Mouse (Mus musculus) spleen, postnatal 14 days (tissue): Measurements from ENCODE around the gene Dcst1.

Source experiments
- DNase-seq, 2 experiments: peaks; one replicate each; pipeline ENCODE4 v3.0.0; 2021 to 2022; ENCODE audit warnings: low spot score in 2 of 2

Gene Dcst1

DNA sequence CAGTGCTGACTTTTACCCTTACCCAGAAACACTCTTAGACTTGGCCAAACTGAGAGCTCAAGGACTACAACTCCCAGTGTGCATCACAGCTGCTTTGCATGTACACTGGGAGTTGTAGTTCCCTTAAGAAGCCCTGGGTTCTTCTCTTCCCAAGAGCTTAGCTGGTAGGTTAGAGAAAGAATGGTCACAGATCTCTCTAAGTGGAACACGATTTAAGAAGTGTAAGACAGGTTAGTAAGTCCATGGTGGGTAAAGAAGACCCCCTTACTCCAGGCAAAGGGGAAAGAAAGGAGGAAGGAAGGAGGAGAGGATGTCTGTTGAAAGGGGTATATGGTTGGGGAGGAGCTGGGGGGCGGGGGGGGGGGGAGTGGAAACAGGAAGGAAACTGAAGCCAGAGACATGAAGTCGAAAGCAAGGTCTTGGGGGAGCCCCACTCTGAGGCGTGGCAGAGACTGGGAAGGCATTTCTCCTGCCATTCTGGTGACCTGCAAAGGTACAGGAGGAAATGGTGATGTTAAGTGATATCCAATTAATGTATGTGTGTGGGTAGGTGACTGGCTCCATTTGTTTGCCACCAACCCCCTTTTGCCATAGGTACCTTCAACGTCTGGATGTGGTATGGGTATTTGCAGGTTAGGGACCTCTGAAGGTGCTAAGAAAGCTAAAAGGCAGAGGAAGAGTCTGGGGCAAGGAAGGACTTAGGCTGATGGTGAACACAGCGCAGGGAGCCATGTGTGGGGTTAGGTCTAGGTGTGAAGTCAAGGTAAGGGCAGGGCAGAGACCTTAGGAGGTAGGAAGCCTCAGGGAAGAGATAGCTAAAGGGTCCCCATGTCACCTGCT is 24.1 kb upstream of the Dcst1 start:
- no peak for DNase-seq

DNA sequence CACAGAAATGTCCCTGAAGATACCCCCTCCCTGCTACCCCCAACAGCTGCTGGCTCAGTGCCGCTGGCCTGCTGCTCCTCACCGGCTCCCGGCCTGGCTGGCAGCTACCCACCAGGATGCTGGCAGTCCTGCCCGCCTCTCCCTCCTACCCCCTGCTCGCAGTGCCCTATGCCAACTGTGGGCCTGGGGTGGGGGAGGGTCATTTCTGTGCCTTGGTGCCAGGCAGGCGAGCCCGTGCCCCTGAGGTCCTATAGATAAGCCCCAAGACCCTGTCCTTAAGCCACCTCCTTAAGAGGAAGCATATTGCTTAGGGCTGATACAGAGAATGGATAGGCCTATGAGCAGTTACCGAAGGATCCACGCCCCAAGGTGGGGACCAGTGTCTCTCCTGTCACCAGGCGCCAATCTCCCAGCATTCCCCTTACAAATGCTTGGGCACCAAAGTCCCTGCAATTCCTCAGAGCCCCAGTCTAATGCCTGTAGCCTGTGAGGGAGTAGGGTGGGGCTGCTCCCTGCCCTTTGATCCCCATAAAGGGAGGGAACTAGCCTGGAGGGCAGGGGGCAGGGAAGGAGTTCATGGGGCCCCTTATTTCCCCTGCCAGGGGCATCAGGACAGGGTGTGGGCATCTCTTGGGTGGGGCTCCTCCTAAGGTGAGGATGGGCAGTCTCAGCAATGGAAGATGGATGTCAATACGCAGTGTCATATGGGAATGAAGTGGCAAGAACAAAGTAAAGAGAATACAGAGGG is 23.3 kb upstream of the Dcst1 start:
- no peak for DNase-seq

DNA sequence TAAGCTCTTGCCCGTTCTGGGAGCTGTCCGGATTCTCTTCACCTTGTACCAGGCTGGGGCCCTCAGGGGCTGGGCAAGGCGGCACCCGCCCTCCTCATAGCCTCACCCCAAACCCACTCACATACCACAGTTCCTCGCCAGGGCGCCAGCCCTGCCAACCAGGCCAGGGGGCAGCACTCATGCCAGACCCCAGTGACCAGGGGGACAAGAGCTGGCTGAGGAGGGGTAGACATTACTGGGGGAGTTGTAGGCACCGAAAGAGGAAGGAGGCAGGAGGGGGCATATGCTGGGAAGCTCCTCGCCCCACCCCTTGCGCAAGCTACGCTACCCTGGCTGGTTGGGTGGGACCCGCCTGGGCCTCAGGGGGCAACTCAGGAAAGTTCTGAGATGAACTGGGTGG is 22.6 kb upstream of the Dcst1 start:
- no peak for DNase-seq

DNA sequence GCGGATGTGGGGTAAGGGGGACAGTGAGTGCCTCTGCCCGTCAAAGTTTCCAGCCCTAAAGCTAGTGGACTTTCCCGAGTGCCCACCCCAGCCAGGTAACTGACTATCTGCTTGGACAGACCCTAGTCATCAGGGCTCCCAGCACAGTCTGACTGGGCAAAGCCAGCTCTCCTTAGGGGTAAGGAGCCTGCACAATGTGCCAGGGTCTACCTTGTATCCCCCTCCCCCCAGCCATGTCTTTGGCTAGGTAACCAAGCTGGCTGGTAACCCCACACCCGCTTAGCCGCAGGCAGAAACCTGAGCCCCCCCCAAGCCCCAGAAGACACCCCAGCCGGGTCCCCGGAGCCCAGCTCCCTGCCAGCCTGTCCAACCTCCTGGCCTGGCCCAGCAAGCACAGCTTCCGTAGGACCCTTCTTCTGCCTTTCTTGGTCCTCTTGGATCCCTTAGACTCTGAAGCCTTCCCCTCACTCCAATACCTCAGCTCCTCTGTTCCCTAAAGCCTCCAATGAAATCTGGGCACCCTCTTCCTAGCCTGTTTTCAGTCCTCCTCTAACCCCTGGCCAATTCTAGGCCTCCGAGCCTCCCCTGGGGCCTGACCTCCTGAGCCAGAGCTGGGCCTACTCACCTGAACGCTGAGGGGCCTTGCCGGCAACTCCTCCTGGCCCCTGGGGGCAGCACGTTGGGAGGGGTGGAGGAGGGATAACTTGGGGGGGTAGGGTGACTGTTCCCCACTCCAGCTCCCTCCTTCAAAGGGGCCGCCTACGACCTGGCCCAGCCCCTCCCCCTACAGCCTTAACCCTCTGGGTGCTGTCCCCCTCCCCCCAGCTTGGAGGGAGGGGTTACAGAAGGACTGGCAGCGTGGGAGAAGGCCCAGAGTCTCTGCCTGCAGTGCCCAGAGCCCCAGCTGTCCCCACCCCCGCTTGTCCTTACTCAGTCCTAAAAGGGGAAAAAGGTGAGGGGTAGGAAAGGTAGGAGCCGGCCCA is 21.7 kb upstream of the Dcst1 start:
- no peak for DNase-seq

DNA sequence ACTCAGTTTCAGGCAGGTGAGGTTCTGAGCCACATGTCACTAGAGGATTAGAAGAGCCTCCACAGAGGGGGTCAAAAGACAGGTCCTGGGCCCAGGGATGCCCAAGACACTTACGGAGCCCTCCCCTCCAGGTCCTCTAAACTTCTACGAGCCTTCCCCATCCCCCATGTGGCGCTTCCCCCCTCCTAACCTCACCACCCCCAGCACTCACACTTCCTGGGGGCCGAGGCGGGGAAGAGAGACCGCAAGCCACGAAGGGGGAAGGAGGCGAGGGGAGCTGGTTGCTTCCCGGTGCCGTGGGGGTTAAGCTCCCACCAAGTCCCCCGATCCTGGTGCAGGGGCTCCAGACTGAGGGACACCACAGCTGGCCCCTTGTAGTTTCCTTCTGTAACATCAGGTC is 20.4 kb upstream of the Dcst1 start:
- DNase-seq = no peak

GRCm38 (mm10) chr3:89384331-89385076 is 19.5 kb upstream of the Dcst1 start:
- DNase-seq = peak in 1 of 2 experiments; percentile 7

GRCm38 (mm10) chr3:89383651-89384255 is 18.7 kb upstream of the Dcst1 start:
- peak in 1 of 2 experiments; percentile 6 for DNase-seq

DNA sequence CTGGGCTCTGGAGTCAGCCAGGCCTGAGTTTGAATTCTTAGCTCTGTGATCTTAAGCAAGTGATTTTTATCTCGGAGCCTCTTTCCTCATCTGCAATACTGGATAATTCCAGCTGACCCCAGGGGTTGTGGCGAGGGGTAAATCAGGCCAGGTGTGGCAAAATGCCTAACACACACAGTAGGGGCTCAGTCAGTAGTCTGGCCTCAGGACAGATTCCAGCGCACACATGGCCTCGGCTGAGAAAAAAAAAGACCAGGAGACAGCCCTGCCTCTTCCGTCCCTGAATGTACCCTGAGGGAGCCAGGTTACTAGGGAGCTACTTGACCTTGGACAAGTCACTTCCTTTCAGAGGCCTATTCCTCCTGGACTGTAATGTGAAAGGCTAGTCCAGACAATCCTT is 17.9 kb upstream of the Dcst1 start:
- DNase-seq = no peak

DNA sequence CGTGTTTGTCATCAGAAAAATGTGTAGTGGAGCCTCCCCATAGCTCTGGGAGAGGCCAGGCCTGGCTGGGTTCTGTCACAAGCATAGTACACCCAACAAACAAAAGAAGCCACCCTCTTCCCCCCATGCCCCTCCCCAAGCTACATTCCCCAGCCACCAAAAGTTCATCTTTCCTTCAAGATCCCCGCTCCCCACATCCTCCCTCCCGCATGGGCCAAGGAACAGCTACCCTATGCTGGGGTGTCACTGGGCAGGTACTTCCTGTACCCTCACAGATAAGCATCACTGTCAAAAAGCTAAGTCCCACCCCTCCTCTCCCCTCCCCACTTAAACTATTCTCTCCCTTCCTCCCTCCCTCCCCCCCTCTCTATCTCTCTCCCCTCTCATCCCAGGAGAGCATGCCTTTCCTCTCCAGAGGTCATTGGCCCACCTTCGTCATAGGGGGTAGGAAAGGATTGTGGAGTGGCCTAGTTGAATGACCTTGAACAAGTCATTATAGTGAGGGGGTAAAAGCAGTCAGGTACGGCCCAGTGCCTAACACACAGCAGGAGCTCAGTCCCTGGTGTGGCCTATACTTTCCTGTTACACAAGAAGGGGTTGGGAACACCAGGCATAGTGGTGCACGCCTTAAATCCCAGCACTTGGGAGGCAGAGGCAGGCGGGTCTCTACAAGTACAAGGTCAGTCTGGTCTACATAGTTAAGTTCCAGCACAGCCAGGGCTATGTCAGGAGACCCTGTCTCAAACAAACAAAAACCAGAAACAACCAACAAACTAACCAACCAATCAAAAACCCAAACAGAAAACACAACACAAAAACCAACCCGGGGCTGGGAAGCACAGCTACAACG is 17.2 kb upstream of the Dcst1 start:
- peak in 1 of 2 experiments; percentile 5 for DNase-seq

DNA sequence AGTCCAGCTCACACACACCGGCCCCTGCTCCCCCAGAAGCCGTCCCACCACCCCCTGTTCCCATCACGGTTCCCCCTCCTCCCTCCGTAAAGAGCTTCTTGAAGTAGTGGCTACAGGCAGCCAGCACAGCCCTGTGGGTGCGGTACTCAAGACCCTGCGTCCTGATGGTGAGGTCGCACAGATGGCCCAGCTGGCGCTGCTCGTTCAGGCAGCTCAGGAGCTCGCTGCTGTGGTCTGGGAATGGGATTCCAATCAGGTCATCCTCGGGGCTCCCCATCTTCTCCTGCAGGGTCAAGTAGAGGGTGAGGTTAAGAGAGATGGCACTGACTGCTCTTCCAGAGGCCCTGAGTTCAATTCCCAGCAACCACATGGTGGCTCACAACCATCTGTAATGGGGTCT is 16.2 kb upstream of the Dcst1 start:
- peak in 1 of 2 experiments; percentile 5 for DNase-seq

DNA sequence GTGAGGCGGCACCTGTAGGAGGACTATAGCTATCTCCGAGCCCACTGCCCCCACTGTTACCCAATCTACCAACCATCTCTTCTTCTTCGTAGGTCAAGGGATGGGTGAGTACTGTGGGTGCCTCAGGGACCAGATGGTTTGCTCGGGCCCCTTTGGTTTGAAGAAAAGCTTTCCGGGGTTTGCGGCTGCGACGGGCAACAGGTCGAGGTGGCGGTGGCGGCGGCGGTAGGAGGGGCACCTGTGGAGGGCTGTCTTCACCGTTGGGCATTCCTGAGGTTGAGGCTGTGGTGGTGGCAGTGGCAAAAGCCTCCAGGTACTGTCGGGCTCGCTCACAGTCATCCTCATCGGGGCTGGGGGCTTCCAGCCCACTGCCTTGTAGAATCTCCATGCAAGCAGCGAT is 15.7 kb upstream of the Dcst1 start:
- DNase-seq = peak in 1 of 2 experiments; percentile 7

DNA sequence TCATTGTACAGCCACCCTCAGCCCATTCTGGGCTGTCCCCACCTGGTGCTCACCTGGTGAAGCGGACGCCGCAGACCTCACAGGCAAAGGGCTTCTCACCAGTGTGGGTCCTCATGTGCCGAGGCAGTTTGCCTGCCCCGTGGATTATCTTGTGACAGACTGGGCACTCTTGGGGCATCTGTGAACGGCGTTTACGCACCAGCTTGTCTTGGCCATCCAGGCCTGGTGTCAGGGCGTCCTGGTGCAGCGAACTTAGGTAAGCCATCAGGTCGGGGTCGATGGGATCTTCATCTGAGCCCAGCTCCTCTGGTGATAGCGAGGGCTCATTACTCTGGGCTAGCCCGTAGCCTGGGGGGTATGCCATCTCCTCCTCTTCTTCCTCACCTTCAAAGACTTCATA is 15.2 kb upstream of the Dcst1 start:
- DNase-seq = peak in 1 of 2 experiments; percentile 6

- peak in 1 of 2 experiments; percentile 6 for DNase-seq
Observed at GRCm38 (mm10) chr3:89379388-89380131, 14.5 kb upstream of the Dcst1 start.

DNA sequence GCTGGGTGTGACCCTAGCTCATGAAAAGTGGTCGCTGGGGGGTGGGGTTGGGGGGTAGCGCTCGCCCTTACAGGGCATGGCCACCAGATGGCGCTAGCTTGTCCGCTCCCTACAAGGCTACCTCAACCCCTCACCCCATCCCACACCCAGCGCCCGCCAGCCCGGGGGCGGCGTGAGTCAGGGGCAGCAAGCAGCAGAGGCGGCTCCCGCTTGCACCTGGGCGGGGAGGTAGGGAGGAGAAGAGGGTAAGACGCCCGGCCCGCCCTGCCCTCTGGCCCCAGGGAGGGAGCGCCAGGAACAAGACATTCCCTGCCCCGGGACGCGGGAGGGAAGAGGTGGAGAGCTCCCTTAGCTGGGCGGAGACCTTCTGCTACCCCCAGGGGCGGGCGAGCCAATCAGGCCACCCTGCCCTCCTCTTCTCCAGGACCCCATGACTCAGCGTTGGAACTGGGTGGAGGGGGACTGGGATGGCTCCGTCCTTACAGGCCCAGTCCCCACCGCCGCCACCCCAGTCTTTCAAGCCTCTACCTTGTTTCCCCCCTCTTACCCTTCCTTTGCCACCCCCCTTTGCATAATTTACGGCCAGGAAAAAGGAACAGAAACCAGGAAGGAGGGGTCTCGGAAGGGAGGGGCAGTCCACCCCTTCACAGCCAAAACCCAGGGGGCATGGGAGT is 13.5 kb upstream of the Dcst1 start:
- DNase-seq = peak in 1 of 2 experiments; percentile 63

- no peak for DNase-seq
Observed at GRCm38 (mm10) chr3:89377831-89378230, 12.8 kb upstream of the Dcst1 start.

GRCm38 (mm10) chr3:89373581-89374231 is 8.7 kb upstream of the Dcst1 start:
- no peak for DNase-seq

DNA sequence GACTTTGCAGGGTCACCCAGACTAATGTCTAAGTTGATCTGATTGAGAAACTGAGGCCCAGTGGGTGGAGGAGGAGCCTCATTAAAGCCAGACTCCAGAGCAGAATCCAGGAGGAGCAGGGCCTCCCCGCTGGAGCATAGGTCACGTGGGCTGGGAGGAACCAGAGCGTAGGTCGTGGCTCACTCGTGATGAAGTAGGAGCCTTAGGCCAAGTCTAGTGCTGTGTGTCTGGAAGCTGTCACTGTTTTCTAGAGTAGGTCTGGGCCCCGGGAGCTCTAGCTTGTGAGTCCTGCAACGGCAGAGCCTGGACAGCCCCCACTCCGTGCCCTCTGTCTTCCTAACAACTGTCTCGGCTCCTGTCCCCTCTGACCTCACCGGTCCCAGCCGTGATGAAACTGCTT is 2.3 kb upstream of the Dcst1 start:
- no peak for DNase-seq
